Mouse (Mus musculus) liver, embryonic 13.5 days (tissue): Measurements from ENCODE around the gene Ccr7. TPM values are rescaled to one million over a fixed set of nuclear protein-coding genes. Genes with fewer than 3 reads are reported as not detected.

ENCODE experiments used
- ATAC-seq: fragments of 200-750 bp; cut with Nextera tagmentation; 2 replicates; pipeline ENCODE4 v1.8.0; 2017; ENCODE audit warnings: low read depth, mild to moderate bottlenecking, moderate number of reproducible peaks, moderate library complexity
- DNase-seq: peaks from one replicate; pipeline ENCODE4 v3.0.0; 2022
- H3K27ac ChIP-seq: fragments of 300-500 bp; sonication (generic); 2 replicates; pipeline ENCODE4 v1.5.1; 2015; ENCODE audit warnings: moderate library complexity, mild to moderate bottlenecking, inconsistent platforms
- H3K27me3 ChIP-seq: fragments of 300-500 bp; sonication (generic); 2 replicates; pipeline ENCODE4 v1.6.1; 2015; ENCODE audit warnings: mild to moderate bottlenecking, inconsistent platforms
- H3K36me3 ChIP-seq: fragments of 300-500 bp; sonication (generic); 2 replicates; pipeline ENCODE4 v1.6.1; 2015; ENCODE audit warnings: mild to moderate bottlenecking, inconsistent platforms
- H3K4me1 ChIP-seq: fragments of 300-500 bp; sonication (generic); replicated peaks from 2 replicates; pipeline ENCODE4 v1.6.1; 2015; ENCODE audit warnings: inconsistent platforms
- H3K4me2 ChIP-seq: fragments of 300-500 bp; sonication (generic); 2 replicates; pipeline ENCODE4 v1.6.1; 2015; ENCODE audit warnings: inconsistent platforms, mild to moderate bottlenecking, moderate library complexity
- H3K4me3 ChIP-seq: fragments of 300-500 bp; sonication (generic); replicated peaks from 2 replicates; pipeline ENCODE4 v1.5.1; 2015; ENCODE audit warnings: mild to moderate bottlenecking, inconsistent platforms
- H3K9ac ChIP-seq: fragments of 300-500 bp; sonication (generic); 2 replicates; pipeline ENCODE4 v1.6.1; 2015; ENCODE audit warnings: mild to moderate bottlenecking, inconsistent platforms
- H3K9me3 ChIP-seq: fragments of 300-500 bp; sonication (generic); replicated peaks from 2 replicates; pipeline ENCODE4 v1.6.1; 2016; ENCODE audit warnings: inconsistent platforms
- WGBS: fragments of 180-500 bp; shearing (Covaris S2); methylation state at CpG from one replicate; pipeline ENCODE4 v1.1.7; 2015; ENCODE audit not compliant: insufficient replicate concordance; 5-methylcytosine and 5-hydroxymethylcytosine counted together
- polyA plus RNA-seq: library from polyadenylated mRNA; unstranded; fragments of >200 nt; fragmentation: Nextera tagmentation; extraction: Ambion mirVana; gene quantifications from 2 replicates; pipeline ENCODE4 v1.2.1, GENCODE M21; 2015

Gene Ccr7
- polyA plus RNA-seq, 1 experiment from 2014 or later, result 0.17 TPM

DNA sequence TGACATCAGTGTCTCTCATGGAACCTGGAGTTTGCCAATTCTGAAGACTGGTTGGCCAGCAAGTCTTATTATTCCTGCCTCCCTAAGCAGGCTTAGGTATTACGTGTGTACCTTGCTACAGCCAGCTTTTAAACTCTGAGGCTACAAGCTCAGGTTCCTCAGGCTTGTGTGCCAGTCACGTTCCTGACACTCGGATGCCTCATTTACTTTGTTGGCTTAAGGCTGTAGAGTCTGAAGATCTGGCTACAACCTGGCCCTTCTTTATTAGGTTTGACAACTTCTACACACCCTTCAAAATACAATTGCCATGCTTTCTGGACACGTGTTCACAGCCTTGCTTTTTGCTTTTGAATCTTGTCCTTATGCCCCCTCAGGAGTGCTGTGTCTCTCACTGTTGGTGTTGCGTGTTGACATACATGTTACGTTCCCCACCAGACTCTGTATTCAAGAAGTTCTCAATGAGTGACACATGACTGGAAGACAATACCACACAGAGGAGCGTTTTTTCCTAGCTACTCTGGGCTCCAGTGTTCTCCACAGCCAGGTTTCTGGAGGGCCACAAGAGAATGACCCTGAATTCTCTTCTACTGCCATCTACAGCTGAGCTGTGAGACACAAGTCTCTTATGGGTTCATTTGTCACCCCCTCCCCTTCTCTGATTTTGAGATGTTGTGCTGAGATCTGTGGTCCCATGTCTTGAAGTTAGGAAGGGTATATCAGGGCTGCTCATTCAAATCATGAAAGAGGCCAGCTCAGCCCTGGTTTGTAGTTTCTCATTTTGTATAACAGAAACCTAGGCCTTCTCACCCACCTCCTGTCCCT is 2.3 kb downstream of the Ccr7 start:
- H3K27ac ChIP-seq, result no peak overlapping the region

DNA sequence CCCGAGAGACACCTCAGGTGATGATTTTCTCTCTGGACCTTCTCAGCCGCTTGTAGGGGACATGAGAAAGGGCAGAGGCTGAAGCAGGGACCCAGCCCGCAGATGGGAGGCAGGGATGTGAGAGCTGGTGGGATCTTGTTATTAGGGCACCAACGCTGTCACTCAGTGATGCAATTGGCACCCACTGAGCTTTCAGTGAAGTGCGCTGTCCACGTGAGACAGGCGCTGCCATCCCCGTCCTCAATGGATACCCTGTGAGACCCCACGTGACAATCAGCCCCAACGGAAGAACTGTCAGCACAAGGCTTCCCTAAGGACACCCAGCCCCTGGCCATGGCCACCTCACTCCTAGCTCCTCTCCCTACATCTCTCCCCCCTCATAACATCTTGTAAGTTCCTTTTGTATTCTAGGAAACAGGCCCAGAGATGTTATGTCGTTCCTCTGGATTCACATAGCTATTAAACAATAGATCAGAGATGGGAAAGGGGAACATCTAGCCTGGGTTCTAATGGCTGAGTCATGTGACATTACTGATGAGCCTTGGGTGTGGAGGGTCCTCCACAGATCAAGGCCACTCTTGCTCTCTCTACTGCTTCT is 3.4 kb downstream of the Ccr7 start:
- Histone ChIP-seq H3K4me3 (no peak overlapping the region), H3K4me2 (no peak overlapping the region), H3K4me1 (peaks cover 26% of the 10 kb centered on the region), H3K27ac (no peak overlapping the region), H3K9me3 (no peaks in the 10 kb centered on the region), H3K36me3 (no peaks in the 10 kb centered on the region), H3K27me3 (peaks cover 45% of the 10 kb centered on the region), H3K9ac (no peak overlapping the region)
- no peak for DNase-seq
- WGBS, result 48% methylated on average over 11 of the region's 11 CpGs
- no peak for ATAC-seq

More for the DNA sequence above, 2.3 kb downstream of the Ccr7 start:
- H3K9ac ChIP-seq, result no peak overlapping the region
- H3K4me3 ChIP-seq, result no peak overlapping the region
- DNase-seq (no peak), ATAC-seq (no peak)
- H3K4me2 ChIP-seq, result no peak overlapping the region
- no peaks in the 10 kb centered on the region for H3K36me3 ChIP-seq
- no peaks in the 10 kb centered on the region for H3K9me3 ChIP-seq
- H3K27me3 ChIP-seq, result peaks cover 38% of the 10 kb centered on the region
- H3K4me1 ChIP-seq, result peaks cover 20% of the 10 kb centered on the region
- WGBS, result 60% methylated on average over 7 of the region's 7 CpGs

DNA sequence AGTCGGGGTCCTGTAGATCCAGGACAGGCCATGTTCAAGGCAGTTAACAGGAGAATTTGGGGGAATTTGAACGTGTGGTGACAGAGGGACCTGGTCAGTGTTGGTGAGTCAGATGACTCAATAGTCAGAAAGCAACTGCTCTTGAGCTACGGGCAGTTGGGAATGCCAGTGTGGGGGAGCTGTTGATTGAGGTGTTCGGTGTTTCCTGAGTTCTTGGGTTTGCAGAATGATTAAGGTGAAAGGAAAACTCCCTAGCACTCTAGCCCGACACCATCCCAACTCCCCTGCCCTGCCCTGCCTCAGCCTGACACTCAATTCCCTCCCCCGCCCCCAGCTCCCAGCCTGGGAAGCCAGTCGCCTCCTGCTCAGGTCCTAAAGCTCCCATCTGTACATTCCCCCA is 4.0 kb downstream of the Ccr7 start:
- no peak overlapping the region for H3K4me3 ChIP-seq
- no peaks in the 10 kb centered on the region for H3K9me3 ChIP-seq
- H3K36me3 ChIP-seq, result no peaks in the 10 kb centered on the region
- no peak overlapping the region for H3K4me2 ChIP-seq
- WGBS, result 44% methylated on average over 7 of the region's 7 CpGs
- H3K9ac ChIP-seq, result no peak overlapping the region
- H3K4me1 ChIP-seq, result peaks cover 26% of the 10 kb centered on the region
- H3K27me3 ChIP-seq, result peaks cover 45% of the 10 kb centered on the region
- no peak for DNase-seq
- ATAC-seq, result no peak
- no peak overlapping the region for H3K27ac ChIP-seq

DNA sequence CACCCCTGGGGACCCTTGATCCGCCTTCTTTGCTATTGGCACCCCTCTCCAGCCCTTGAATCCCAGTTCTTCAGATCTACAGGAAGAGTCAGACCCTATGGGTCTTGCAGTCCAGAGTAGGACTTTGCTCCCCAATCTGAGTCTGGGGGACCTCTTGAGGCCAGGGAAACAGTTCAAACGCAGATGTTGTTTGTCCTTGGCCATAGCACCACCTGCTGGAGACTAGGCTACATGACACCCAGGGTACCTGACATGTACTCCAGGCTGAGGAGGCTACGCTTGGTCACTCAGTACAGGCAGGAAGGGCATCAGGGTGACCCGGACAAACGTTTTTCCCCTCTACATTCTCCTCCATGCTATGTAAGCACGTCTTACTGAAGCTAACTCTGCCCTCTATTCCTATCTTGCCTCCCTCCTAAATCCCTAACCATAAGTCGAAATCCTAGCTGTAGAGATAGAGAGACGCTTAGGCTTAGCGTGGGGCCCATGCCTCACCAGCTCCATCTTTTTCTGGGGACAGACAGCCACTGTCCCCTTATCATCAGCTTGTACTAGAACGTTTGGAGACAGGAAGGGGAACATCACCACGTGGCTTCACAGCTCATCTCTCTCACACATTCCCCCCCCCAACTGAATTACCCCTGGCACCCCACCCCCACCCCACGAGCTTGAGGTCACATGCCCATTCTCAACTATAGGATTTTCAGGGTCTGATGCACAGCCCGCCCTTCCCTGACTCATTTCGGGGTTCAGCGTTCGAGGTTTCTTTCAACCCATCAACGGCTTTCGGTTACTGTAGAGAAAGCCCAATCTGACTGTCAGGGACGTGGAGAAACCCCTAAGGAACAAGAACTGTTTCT is 4.7 kb downstream of the Ccr7 start:
- H3K27ac ChIP-seq, result no peak overlapping the region
- peaks cover 26% of the 10 kb centered on the region for H3K4me1 ChIP-seq
- H3K27me3 ChIP-seq, result peaks cover 50% of the 10 kb centered on the region
- peak; percentile 27 for DNase-seq
- H3K9me3 ChIP-seq, result no peaks in the 10 kb centered on the region
- no peaks in the 10 kb centered on the region for H3K36me3 ChIP-seq
- no peak for ATAC-seq
- 38% methylated on average over 19 of the region's 19 CpGs for WGBS
- no peak overlapping the region for H3K9ac ChIP-seq
- H3K4me2 ChIP-seq, result no peak overlapping the region
- H3K4me3 ChIP-seq, result no peak overlapping the region

DNA sequence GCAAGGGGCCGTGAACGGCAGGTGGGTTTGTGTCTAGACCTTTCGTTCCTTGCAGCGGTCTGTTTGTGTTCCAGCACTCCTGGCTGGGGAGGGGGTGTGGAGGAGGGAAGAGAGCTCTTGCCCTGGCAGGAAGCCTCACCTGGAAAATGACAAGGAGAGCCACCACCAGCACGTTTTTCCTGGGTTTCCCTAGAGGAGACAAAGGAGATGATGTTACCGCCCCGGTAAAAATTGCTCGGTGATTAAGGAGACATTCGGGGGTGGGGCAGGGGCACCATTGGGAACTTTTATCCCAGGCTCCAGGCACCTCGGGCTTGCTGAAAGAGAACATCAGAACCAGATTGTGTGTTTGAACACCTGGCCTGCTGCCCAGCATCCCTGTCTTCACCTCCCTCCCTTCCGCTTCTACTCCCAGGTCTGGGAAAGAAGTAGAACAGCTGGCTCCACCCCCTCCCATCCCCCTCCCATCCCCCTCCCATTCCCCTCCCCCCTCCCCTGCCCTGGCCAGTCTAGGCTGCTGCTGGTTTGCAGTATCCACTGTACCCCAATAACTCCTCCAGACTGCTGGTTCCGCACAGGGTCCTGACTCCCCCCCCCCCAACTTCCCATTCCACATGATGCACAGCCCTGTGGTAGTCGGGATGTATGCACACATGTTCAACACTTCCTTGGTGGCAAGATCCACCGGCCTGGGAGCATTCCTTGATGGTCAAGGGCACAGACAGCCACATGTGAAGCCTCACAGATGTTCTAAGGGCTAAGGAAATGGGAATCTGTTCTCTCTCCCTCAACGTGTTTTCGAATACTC is 5.8 kb downstream of the Ccr7 start:
- 16% methylated on average over 16 of the region's 16 CpGs for WGBS
- ATAC-seq (no peak), DNase-seq (no peak)
- Histone ChIP-seq H3K4me2 (no peak overlapping the region), H3K27me3 (peaks cover 50% of the 10 kb centered on the region), H3K9ac (no peak overlapping the region), H3K9me3 (no peaks in the 10 kb centered on the region), H3K27ac (no peak overlapping the region), H3K36me3 (no peaks in the 10 kb centered on the region), H3K4me1 (peaks cover 33% of the 10 kb centered on the region), H3K4me3 (no peak overlapping the region)

DNA sequence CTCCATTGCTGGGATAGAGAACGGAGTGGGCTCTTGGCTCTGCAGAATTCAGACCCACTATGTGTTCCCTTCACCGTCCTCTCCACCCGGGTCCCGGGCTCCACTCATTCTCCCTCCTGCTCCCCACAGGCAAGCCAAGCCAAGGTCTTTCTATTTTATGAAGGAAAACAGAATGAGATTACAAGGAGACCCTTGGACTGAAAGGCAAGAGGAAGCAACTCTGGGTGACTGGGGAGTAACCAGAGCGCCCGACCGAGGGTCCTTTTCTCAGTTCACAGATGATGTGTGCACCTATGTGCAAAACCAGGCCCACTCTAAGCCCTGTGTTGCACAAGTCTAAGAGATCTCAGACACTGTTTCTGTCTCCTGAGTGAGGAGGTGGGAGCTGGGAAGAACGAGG is 6.5 kb downstream of the Ccr7 start:
- Histone ChIP-seq H3K4me2 (no peak overlapping the region), H3K27me3 (peaks cover 45% of the 10 kb centered on the region), H3K4me3 (no peak overlapping the region), H3K9ac (no peak overlapping the region), H3K27ac (no peak overlapping the region; the same call in 1 of the 2 replicates), H3K36me3 (no peaks in the 10 kb centered on the region), H3K9me3 (no peaks in the 10 kb centered on the region), H3K4me1 (peaks cover 38% of the 10 kb centered on the region)
- DNase-seq (no peak), ATAC-seq (no peak)
- WGBS, result 33% methylated on average over 8 of the region's 8 CpGs

DNA sequence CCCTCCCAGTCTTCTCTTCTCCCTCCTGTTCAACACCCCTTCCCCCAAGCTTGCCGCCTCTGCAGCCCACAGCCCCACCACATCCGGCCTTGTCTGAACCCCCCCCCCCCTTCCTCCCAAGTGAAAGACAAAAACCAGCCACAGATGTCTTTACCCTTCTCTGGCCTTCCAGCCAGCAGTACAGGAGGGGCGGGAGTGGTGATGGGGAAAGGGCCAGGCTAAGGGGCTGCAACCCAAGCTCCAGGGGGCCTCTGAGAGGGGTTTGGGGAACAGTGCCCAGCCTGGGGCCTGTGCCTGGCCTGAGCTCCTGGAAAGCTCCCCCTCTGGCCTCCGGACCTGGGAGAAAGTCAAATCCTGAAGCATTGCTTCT is 7.0 kb downstream of the Ccr7 start:
- Histone ChIP-seq H3K27ac (peak overlapping the region; percentile 53), H3K27me3 (peaks cover 42% of the 10 kb centered on the region), H3K9me3 (no peaks in the 10 kb centered on the region), H3K9ac (no peak overlapping the region), H3K4me1 (peaks cover 43% of the 10 kb centered on the region), H3K4me2 (no peak overlapping the region), H3K4me3 (no peak overlapping the region), H3K36me3 (no peaks in the 10 kb centered on the region)
- 9% methylated on average over 4 of the region's 4 CpGs for WGBS
- DNase-seq (no peak), ATAC-seq (peak; percentile 13; the same call in 1 of the 2 replicates)

DNA sequence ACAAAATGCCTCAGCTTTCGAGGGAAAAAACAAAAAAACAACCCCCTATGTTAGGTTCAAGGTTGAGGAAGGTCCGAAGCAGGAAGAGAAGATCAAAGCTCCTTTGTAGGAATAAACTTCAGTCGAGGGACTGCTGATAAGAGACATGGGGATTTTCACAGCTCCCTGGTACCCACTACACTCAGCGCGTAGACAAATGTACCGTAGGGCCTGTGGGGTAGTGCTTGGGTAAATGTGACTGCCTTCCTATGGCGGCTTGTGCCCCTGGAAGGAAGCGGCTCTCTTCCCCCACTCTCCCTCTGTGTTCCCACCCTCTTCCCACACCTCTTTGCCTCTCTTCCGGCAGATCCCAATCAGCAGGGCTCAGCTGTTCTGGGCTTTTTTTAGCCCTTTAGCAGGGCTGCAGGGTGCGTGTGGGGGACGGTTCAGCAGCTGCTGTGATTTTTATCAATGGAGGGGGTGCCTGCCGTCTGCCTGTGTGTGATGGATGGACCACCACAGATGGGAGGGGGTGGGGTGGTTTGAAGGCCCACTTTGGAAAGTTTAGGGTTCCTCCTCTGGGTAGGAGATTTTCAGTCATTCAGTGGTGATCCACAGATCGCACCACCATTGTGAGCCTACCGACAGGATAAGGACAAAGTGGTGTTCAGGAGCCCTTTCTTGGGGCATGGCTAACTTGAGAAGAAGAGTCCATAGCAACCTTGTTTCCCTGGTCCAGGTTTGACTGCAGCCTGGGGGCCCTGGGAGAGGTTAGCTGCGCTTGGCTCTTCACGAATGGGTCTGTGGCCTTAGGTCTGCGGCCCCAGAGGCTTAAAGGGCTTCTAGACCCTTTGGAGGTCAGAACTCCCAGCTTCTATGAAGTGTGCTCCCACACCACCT is 7.6 kb downstream of the Ccr7 start:
- DNase-seq (no peak), ATAC-seq (no peak)
- peaks cover 48% of the 10 kb centered on the region for H3K4me1 ChIP-seq
- no peaks in the 10 kb centered on the region for H3K9me3 ChIP-seq
- peak overlapping the region; percentile 53; the same call in 1 of the 2 replicates for H3K27ac ChIP-seq
- no peak overlapping the region for H3K9ac ChIP-seq
- no peaks in the 10 kb centered on the region for H3K36me3 ChIP-seq
- 7% methylated on average over 17 of the region's 17 CpGs for WGBS
- no peak overlapping the region for H3K4me2 ChIP-seq
- H3K4me3 ChIP-seq, result no peak overlapping the region
- peaks cover 40% of the 10 kb centered on the region for H3K27me3 ChIP-seq

DNA sequence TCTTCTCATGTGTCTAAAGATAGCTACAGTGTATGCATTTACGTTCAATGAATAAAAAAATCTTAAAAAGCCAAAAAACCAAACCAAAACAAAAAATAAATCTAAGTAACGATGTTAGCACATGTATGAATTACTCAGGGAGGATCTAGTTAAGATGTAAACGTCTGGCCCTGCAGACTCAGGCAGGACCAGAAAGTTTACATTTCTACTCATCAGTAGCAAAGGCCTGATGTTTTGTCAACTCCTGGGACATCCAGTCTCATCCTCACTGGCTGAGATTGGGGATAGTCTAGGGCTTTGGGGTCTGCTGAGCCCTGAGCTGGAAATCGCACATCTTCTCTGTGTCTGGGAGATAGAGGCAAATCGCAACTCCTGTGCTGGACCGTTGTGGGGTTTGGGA is 8.3 kb downstream of the Ccr7 start:
- H3K27ac ChIP-seq, result no peak overlapping the region
- WGBS, result 56% methylated on average over 6 of the region's 6 CpGs

DNA sequence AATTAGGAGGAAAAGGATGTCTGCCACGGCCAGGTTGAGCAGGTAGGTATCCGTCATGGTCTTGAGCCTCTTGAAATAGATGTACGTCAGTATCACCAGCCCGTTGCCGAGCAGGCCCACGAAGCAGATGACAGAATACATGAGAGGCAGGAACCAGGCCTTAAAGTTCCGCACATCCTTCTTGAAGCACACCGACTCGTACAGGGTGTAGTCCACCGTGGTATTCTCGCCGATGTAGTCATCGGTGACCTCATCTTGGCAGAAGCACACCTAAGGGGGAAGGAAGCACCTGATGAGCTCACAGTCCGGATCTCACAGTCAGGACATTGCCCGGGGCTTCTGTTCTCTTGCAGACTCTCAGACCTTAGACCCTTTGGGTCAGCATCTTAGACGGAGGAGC is 9.1 kb downstream of the Ccr7 start:
- DNase-seq, result no peak
- 74% methylated on average over 16 of the region's 16 CpGs for WGBS
- H3K27ac ChIP-seq, result no peak overlapping the region
- H3K4me2 ChIP-seq, result no peak overlapping the region
- no peak overlapping the region for H3K9ac ChIP-seq
- no peak overlapping the region for H3K4me3 ChIP-seq
- H3K4me1 ChIP-seq, result peaks cover 55% of the 10 kb centered on the region
- no peaks in the 10 kb centered on the region for H3K36me3 ChIP-seq
- peaks cover 28% of the 10 kb centered on the region for H3K27me3 ChIP-seq
- ATAC-seq, result no peak
- H3K9me3 ChIP-seq, result no peaks in the 10 kb centered on the region

More for the DNA sequence above, 8.3 kb downstream of the Ccr7 start:
- no peak overlapping the region for H3K4me2 ChIP-seq
- ATAC-seq (no peak), DNase-seq (no peak)
- H3K4me1 ChIP-seq, result peaks cover 55% of the 10 kb centered on the region
- H3K4me3 ChIP-seq, result no peak overlapping the region
- H3K27me3 ChIP-seq, result peaks cover 34% of the 10 kb centered on the region
- H3K9ac ChIP-seq, result no peak overlapping the region
- H3K36me3 ChIP-seq, result no peaks in the 10 kb centered on the region
- no peaks in the 10 kb centered on the region for H3K9me3 ChIP-seq
